Mouse (Mus musculus) G1E-ER4 (cell line): Measurements from ENCODE around the gene Kcnh1. TPM values are rescaled to one million over a fixed set of nuclear protein-coding genes. Genes with fewer than 3 reads are reported as not detected.

Experiments
- GATA1 ChIP-seq: IDR thresholded peaks from one replicate; pipeline ENCODE4 v1.8.0; 2012; ENCODE audit warnings: low read length, inconsistent platforms
- polyA plus RNA-seq: library from polyadenylated mRNA; stranded (reverse); fragments of >175 nt; gene quantifications from 2 replicates; pipeline ENCODE4 v1.2.3, GENCODE M21; 2012

The Kcnh1 gene
- not detected in 2 replicates for polyA plus RNA-seq

DNA sequence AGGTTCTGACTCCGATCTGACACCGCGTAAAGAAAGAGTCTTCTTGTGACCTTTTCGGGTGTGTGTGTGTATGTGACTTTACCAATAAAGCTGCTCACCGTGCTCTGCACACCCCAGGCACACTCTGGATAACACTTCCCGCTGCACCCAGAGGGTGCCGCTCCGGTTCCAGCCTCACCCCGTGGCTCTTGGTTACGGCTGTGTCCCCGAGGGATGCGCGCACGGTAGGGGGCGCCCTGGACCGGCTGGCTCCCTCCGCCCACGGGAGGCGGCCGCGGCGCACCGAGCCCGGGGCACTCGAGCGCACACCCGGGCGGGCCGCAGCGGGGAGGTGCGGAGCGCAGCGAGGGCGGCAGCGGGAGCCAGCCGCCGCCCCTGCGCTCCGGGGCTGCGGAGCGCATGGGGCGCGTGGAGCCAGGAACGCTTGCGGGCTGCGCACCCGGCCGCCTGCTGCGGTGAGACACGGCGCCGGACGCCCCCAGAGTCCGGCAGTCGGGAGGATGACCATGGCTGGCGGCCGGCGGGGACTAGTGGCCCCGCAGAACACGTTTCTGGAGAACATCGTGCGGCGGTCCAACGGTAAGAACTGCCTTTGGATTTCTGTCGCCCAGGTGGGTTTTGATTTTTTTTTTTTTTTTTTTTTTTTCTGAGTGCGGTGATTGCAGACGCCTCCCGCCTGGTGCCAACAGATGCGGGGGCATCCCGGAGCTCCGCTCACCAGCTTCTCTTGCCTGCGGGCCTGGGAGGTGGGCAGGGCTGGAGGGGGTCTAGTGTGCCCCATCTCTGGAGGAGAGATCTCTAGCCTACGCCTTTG is at the start of gene Kcnh1:
Gene Kcnh1 (plus strand): TSS at position 267 of the 814 bp plus-strand sequence.
- TF ChIP-seq GATA1: no peak

DNA sequence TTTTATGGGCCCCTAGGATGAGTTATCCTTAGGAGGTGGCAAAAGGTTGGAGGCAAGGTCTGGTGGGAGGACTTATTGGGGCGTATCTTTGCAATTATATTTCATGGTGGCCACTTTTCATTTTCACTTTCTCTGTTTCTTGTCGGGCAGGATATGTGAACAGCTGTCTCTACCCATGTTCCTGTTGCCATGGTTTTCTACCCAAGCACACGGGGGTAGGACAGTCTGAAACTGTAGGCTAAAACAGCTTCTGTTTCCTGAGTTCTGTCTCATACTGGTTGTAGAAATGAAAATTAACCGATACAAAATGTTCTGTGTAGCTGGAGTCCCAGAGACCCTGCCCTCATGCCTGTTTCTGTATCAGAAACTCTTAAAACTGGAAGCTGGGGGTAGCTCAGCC is 39.4 kb upstream of the Kcnh1 start:
- TF ChIP-seq GATA1: no peak

DNA sequence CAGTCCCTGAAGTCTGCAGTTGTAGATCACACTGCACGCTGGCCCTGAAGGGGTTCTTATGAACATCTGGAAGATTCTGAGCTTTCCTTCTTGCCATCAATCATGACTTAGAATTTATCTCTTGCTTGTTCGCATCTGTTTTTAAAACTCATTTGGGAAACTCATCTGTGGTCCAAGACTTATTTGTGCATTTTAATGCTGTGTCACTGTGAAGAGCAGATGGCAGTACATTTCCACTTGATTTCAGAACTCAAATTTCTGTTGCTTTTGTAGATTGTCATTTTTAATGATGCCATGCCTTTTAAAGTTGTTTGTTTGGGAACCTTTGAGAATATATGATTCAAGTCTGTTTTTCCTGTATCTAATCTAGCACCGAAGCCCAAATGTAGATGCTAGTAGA is 19.1 kb upstream of the Kcnh1 start:
- TF ChIP-seq GATA1: no peak

DNA sequence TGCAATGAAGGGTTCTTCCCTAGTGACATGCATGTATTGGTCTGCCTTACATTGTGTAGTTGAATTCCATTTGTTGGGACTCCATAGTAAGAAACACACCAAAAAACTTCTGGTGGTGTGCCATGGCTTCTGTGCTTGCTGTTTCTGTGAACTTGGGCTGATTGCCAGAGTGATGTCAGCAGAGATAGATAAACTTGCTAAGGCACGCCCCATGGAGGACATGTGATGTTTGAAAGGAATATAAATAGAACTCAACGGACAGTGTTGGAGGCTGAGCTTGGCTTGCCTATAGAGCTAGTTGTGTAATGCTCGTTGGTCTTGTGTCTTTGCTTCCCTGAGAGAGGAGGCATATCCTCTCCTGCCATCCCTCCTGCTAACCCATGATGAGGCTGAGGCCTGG is 10.7 kb upstream of the Kcnh1 start:
- no peak for TF ChIP-seq GATA1

DNA sequence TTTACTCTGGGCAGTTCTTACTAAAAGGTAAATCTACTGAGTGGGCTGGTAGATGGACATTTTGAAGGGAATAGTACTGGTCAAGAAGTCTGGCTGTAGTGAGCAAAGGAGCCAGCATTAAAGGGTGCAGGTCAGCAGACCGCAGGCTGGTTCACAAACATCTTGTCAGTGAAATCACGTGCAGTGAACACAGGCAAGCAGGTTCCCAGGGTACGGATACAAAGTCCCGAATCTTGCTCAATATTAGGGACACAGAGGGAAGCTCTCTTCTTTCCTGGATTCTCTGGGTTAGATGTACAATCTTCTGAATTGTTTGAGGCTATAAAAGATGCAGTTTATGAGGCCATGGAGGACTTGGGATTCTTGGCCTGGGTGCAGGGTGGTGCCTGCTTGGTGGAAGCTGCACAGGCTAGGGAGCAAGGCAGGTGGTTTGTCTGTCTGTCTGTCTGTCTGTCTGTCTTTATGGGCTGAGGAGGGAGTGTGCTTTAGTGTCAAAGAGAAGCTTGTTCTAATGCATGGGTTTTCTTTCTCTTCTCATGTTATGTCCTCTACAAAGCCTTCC is 8.8 kb upstream of the Kcnh1 start:
- TF ChIP-seq GATA1: no peak

DNA sequence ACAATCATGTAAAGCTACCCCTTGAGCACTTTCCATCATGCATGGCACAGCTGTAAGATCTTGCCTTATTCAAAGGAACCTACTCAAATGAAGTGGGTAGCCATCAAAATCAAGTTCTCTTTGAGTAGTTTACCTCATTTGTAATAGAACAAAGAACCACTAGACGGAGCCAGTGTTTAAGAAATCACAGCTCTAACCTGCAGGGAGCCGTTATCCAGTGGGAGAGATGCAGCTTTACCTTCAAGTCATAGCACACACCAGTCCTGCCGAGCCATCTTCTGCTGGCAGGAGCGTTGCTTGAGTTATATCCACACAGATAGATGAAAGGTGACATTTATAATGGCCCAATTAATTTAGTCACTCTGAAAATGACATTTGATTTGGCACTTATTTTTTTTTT is 1.5 kb upstream of the Kcnh1 start:
- TF ChIP-seq GATA1: no peak

DNA sequence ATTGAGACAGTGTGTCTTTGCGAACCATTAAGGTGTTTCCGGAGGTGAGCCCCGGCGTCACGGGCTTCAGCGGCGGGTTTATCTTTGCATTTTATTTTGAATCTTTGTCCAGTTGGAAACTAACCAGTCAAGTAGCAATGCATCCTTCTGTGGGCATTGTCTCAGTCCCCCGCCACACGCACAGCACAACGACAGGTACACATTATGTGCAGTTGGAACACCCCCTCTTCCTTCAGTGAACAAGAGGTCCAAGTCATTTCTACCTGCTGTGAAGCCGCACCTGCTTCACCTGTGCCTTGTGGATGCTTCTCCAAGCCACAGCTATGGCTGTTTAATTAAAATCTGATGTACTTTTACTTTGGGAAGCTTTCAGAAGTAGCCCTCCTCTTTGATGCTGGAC is 803 bp upstream of the Kcnh1 start:
- TF ChIP-seq GATA1: no peak

DNA sequence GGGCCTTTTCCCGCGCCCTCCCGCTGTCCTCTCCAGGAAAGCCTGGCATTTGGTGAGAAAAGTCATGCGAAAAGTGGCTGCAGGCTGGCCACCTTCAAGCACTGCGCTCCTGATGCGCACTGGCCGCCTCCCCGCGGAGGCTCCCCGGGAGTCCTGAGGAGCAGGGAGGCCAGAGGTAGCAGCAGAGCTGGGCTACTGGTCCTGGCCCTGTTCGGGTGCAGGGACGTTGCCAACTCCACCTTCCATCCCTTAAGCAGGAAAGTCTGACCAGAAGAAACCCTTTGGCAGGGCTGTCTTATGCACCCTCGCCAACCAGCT is 707 bp downstream of the Kcnh1 start:
- TF ChIP-seq GATA1: no peak

DNA sequence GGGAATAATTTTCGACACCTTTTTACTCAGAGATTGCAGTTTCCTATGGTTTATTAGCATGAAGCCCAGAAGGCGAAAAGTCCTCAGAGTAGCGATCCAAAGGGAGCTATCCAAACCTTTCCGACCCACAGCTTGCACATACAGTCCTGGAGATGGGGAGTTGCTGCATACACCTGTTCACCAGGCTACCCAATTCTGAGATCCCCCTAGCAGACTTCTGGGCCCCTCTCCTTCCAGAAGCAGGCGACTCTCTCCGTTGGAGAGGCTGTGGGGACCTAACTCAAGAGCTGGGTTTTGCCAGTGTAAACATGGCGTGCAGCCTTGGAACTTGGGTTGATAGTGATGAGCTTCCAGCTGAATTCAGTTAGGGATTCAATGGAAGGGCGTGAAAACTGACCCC is 1.3 kb downstream of the Kcnh1 start:
- TF ChIP-seq GATA1: no peak

DNA sequence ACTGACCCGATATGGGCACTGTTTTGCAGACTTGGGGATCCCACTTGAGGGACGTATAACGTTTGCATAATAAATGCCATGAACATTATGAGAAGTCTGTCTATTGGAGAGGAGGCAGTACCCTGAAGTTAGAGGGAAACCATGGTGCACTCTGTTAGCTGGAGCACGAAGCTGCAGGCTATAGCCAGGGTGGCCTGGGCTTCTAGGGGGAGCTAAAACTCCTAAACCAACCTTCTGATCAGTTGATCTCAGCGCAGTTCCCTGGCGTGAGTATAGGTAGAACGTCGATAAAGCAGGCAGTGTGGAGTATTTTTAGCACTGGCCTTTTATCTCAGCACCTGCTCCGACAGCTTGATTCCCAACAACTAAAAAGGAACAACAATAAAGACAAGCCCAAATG is 2.1 kb downstream of the Kcnh1 start:
- no peak for TF ChIP-seq GATA1

DNA sequence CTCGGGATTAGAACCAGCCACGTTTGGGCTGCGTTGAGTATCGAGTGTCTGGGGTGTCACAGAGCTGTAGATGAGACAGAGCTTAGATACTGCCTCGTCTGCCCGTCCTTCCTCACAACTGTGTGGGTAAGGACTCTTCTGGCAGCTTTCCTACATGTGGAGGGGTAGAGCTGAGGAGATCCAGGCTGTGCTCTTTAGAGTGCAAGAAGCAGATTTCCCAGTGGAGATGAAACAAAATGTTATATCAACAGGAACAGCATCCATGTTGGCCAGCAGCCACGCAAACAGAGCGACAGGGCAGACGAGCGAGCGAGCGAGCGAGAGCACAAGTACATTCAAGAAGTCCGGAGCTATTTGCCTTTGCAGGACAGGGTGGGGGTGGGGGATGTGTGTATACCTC is 3.1 kb downstream of the Kcnh1 start:
- no peak for TF ChIP-seq GATA1

DNA sequence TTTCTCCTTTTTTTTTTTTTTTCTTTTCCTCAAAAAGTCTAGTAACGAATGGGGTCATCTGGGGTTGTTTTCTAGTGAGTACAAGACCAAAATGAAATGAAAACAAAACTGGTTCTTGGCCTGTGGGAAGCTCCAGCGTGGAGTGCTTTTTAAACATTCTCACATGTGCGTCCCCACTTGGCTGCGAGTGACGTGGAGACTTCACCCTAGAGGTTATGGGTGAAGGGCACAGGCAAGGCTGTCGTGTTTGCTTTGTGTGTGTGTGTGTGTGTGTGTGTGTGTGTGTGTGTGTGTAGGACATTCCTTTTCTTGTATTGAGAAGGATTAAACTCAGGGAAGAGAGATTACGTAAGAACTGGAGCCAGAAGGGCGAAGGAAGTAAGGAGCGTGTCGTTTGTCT is 6.9 kb downstream of the Kcnh1 start:
- TF ChIP-seq GATA1: no peak

DNA sequence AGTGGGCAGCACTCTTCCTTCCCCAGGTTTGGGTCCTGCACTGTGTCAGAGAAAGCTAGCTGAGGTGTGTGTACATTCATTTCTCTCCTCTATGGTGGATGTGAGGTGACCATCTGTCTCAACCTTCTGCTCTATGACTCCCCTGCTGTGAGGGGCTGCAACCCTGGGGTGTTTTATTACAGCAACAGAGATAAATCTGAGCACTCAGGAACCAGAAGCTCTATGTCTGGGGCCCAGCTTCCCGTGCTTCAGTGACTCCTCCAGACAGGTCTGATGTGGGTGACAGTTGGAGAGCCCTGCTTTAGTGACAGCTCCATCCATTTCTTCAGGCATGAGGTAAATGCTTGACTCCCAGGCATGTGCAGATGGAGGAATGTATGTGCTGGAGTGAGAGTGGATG is 12.4 kb downstream of the Kcnh1 start:
- TF ChIP-seq GATA1: no peak

DNA sequence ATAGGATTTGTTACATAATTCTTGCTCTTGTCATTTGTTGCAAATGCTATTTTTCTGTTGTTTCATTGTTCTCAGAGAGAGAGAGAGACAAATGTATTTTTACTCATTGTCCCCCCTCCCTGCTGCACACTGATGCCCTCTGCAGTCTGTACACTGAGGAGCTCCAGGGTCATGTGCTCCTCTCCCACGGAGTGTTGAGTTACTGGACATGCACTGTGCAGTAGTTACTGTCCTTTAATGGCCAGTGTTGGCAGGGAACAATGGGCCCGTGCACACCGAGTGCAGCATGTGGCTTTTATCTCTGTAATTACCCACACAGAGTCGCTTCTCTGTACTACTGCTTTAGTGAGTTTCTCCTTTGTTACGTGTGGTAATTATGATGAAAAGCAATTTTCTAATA is 17.4 kb downstream of the Kcnh1 start:
- no peak for TF ChIP-seq GATA1

DNA sequence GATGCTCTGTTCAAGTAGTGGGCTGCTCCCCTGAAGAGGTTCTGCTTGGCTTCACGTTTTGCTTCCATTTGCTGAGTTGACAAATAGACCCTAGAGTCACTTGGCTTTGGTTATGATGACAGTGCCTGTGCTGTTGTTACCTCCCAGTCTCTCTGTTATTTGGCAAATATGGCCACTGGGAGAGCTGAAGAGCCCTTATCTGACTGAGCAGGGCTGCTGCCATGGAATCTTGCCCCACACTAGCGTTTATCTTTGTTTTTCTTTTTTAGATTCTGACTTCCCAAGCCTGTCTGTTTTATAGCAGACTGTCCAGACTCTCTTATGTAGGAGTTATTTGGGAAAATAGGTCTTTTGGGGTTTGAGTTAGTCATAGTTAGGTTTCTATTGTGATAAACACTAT is 21.9 kb downstream of the Kcnh1 start:
- TF ChIP-seq GATA1: no peak

DNA sequence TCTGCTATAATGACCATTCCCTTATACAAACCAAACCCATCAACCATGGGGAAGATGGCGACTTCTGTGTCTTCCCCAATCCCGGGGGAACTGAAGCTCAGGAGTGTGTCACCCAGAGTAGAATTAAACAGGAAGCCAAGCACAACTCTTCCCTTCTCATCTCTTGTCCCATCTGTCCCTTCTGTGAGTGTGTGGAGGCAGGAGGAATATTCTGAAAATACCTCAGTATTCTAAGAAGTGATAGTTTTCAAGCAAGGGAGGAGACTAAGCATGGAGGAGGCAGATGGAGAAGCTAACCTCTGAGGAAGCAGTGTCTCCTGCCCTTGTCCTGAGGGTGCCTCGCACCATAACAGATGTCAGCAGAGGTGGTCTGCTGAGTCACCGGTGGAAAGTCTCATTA is 24.1 kb downstream of the Kcnh1 start:
- TF ChIP-seq GATA1: no peak

DNA sequence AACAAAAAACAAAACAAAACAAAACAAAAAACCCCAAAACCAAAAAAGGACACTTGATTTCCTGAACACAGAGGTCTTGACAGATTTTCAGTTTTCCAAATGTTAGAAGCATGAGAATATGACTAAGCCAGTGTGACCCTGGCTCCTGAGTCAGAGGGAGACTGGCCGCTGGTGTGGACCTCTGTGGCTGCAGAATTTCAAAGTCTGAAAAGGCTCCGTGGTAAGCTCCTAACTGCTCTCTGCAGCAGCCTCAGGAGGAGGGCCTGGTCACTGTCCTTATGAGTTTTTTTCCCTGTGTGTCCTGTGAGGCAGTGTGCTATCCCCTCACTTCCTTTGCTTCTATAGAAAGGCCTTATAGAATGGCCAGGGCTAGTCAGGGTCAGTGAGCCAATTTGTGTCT is 29.6 kb downstream of the Kcnh1 start:
- no peak for TF ChIP-seq GATA1

DNA sequence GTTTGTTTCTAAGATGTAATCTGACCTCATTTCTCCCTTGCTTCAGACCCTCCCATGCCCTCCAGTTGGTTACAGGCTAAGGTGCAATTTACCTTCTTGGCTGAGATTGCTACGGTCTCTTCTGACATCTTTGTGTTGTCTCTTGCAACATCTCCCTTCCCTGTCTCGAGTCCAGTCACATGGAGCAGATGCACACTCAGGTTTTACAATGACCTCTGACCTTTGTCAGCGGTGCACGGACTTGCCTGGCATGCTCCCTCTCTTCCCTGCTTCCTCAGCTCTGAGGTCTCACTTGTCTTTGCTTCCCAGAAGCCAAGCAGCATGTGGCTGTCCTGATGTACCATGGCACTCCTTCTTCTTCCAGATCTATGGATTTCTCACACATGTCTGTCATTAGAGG is 33.6 kb downstream of the Kcnh1 start:
- TF ChIP-seq GATA1: no peak

DNA sequence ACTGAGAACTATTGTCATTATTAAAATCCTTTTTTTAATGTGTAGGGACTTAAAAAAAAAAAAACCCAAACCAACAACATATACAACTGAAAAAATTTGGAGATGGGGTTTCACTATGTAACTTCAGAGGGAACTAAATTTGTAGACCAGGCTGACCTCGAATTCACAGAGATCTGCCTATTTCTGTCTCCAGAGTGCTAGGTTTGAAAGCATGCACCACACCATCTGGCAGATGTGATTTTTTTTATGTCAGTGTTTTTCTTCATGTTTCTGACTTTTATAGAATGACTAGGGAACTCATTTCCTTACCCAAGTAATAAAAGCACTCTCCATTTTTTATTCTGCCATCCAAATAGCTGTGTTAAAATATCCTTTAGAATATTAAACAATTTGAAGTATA is 42.1 kb downstream of the Kcnh1 start:
- TF ChIP-seq GATA1: no peak
